Mouse (Mus musculus) layer of hippocampus, adult 18-20 months (tissue): ENCODE measurements around the gene Astn2. TPM values are rescaled to one million over a fixed set of nuclear protein-coding genes. Genes with fewer than 3 reads are reported as not detected.
A peak's percentile ranks its signal among the peaks of the same experiment; 100 is the strongest.
"Not testable (repeated sequence)": the region's sequence is repeated elsewhere in the genome, so short reads cannot be mapped to it uniquely, and the experiment has no call there.

Experiments
- DNase-seq, 2 experiments: peaks; one replicate each; pipeline ENCODE4 v3.0.0; 2022; ENCODE audit warnings: low spot score in 2 of 2
- total RNA-seq, 2 experiments: library from RNA; stranded (reverse); gene quantifications; 2 replicates each; pipeline ENCODE4 v1.2.3; 2021

The Astn2 gene
- total RNA-seq, 2 experiments from 2014 or later = 23.6 to 24.0 TPM

- no peak for DNase-seq
Observed at GRCm38 (mm10) chr4:65687006-65687723, 717.2 kb downstream of the Astn2 start.

GRCm38 (mm10) chr4:65686258-65687005 is 718.0 kb downstream of the Astn2 start:
- no peak for DNase-seq

- no peak for DNase-seq
Observed at GRCm38 (mm10) chr4:65684401-65684800, 720.0 kb downstream of the Astn2 start.

- not testable (repeated sequence) for DNase-seq
Observed at GRCm38 (mm10) chr4:65679786-65680185, 724.6 kb downstream of the Astn2 start.

- no peak for DNase-seq
Observed at GRCm38 (mm10) chr4:65678929-65679328, 725.5 kb downstream of the Astn2 start.

GRCm38 (mm10) chr4:65678495-65678894 is 725.9 kb downstream of the Astn2 start:
- no peak for DNase-seq

GRCm38 (mm10) chr4:65674267-65674978 is 730.0 kb downstream of the Astn2 start:
- DNase-seq = no peak

- no peak for DNase-seq
Observed at GRCm38 (mm10) chr4:65673418-65673933, 730.9 kb downstream of the Astn2 start.

GRCm38 (mm10) chr4:65672294-65672693 is 732.1 kb downstream of the Astn2 start:
- DNase-seq = peak in 1 of 2 experiments; percentile 55

GRCm38 (mm10) chr4:65671585-65672184 is 732.7 kb downstream of the Astn2 start:
- DNase-seq = no peak

GRCm38 (mm10) chr4:65667030-65667610 is 737.3 kb downstream of the Astn2 start:
- DNase-seq = no peak

- DNase-seq = no peak
Observed at GRCm38 (mm10) chr4:65663176-65663575, 741.2 kb downstream of the Astn2 start.

- peak; percentile 60 to 86 for DNase-seq
Observed at GRCm38 (mm10) chr4:65654723-65655122, 749.7 kb downstream of the Astn2 start.

- no peak for DNase-seq
Observed at GRCm38 (mm10) chr4:65642611-65643010, 761.8 kb downstream of the Astn2 start.

GRCm38 (mm10) chr4:65638231-65638630 is 766.2 kb downstream of the Astn2 start:
- DNase-seq = no peak

GRCm38 (mm10) chr4:65620125-65620524 is 784.3 kb downstream of the Astn2 start:
- no peak for DNase-seq

GRCm38 (mm10) chr4:65613135-65613534 is 791.3 kb downstream of the Astn2 start:
- DNase-seq = no peak

GRCm38 (mm10) chr4:65610896-65611295 is 793.5 kb downstream of the Astn2 start:
- DNase-seq = peak; percentile 63 to 79

- no peak for DNase-seq
Observed at GRCm38 (mm10) chr4:65610329-65610728, 794.1 kb downstream of the Astn2 start.

- no peak for DNase-seq
Observed at GRCm38 (mm10) chr4:65608112-65608511, 796.3 kb downstream of the Astn2 start.

GRCm38 (mm10) chr4:65607184-65607631 is 797.2 kb downstream of the Astn2 start:
- no peak for DNase-seq
